Mouse (Mus musculus) adrenal gland, postnatal 14 days (tissue): ENCODE measurements around the gene Olfr195. TPM values are rescaled to one million over a fixed set of nuclear protein-coding genes. Genes with fewer than 3 reads are reported as not detected.

ENCODE experiments used
- DNase-seq: peaks from one replicate; pipeline ENCODE4 v3.0.0; 2021; ENCODE audit warnings: mixed read lengths
- long read RNA-seq, 2 experiments: library from polyadenylated mRNA; stranded (forward); transcript quantifications; one replicate each; pipeline ENCODE4 v2.0.0; 2021
- total RNA-seq: library from RNA; stranded (reverse); gene quantifications from 2 replicates; pipeline ENCODE4 v1.2.3, GENCODE M21; 2021

The Olfr195 gene
- not detected in 2 replicates for total RNA-seq
- long read RNA-seq, experiment 1, result 0 reads
- long read RNA-seq, experiment 2, result 0 reads

GRCm38 (mm10) chr16:59146746-59147145 lies at the start of gene Olfr195:
TSS of gene Olfr195 (plus strand) at chr16:59147046.
- DNase-seq, result no peak

- no peak for DNase-seq
Measured at GRCm38 (mm10) chr16:59105312-59105711, 41.5 kb upstream of the Olfr195 start.

- peak; percentile 19 for DNase-seq
Measured at GRCm38 (mm10) chr16:59108522-59108921, 38.3 kb upstream of the Olfr195 start.

- no peak for DNase-seq
Measured at GRCm38 (mm10) chr16:59111781-59112180, 35.1 kb upstream of the Olfr195 start, which contains the start of gene Olfr193. TSS of gene Olfr193 (minus strand) at chr16:59111881.

- DNase-seq, result no peak
Measured at GRCm38 (mm10) chr16:59120969-59121368, 25.9 kb upstream of the Olfr195 start, which contains the start of gene Olfr194. TSS of gene Olfr194 (minus strand) at chr16:59121069.

GRCm38 (mm10) chr16:59130740-59131139 lies 16.1 kb upstream of the Olfr195 start:
- DNase-seq, result no peak

- DNase-seq, result no peak
Measured at GRCm38 (mm10) chr16:59141105-59141504, 5.7 kb upstream of the Olfr195 start.

GRCm38 (mm10) chr16:59151996-59152395 lies 5.2 kb downstream of the Olfr195 start:
- DNase-seq, result peak; percentile 7

- no peak for DNase-seq
Measured at GRCm38 (mm10) chr16:59170354-59170753, 23.5 kb downstream of the Olfr195 start, which contains the start of gene Olfr196. TSS of gene Olfr196 (minus strand) at chr16:59170454.

Other genes with a start within 250 kb of the Olfr195 start
- not detected in 2 replicates for gene Olfr181, start 218.3 kb upstream of the Olfr195 start, total RNA-seq
- gene Olfr180, start 217.7 kb upstream of the Olfr195 start, total RNA-seq, result not detected in 2 replicates
- gene Olfr183, start 151.7 kb upstream of the Olfr195 start, total RNA-seq, result not detected in 2 replicates
- not detected in 2 replicates for gene Olfr186, start 116.8 kb upstream of the Olfr195 start, total RNA-seq
- gene Olfr187, start 107.3 kb upstream of the Olfr195 start, total RNA-seq, result not detected in 2 replicates
- gene Olfr190, start 69.0 kb upstream of the Olfr195 start, total RNA-seq, result not detected in 2 replicates
- not detected in 2 replicates for gene Olfr191, start 57.2 kb upstream of the Olfr195 start, total RNA-seq
- not detected in 2 replicates for gene Olfr193, start 35.2 kb upstream of the Olfr195 start, total RNA-seq
- gene Olfr194, start 26.0 kb upstream of the Olfr195 start, total RNA-seq, result not detected in 2 replicates
- not detected in 2 replicates for gene Olfr196, start 23.4 kb downstream of the Olfr195 start, total RNA-seq
- gene Olfr198, start 56.5 kb downstream of the Olfr195 start, total RNA-seq, result not detected in 2 replicates
- gene Olfr199, start 72.7 kb downstream of the Olfr195 start, total RNA-seq, result not detected in 2 replicates
- gene Olfr201, start 125.6 kb downstream of the Olfr195 start, total RNA-seq, result not detected in 2 replicates
- gene Olfr202, start 139.7 kb downstream of the Olfr195 start, total RNA-seq, result not detected in 2 replicates
- not detected in 2 replicates for gene Olfr203, start 151.8 kb downstream of the Olfr195 start, total RNA-seq
- 0.07 TPM in 1 of 2 replicates, not detected in the other for gene Olfr204, start 171.2 kb downstream of the Olfr195 start, total RNA-seq
- not detected in 2 replicates for gene Olfr205, start 184.1 kb downstream of the Olfr195 start, total RNA-seq
- not detected in 2 replicates for gene Olfr206, start 202.2 kb downstream of the Olfr195 start, total RNA-seq
- not detected in 2 replicates for gene Olfr209, start 216.9 kb downstream of the Olfr195 start, total RNA-seq